Comparison of ENCODE assay signal across 13 mouse cellular contexts in the genomic region with DNA sequence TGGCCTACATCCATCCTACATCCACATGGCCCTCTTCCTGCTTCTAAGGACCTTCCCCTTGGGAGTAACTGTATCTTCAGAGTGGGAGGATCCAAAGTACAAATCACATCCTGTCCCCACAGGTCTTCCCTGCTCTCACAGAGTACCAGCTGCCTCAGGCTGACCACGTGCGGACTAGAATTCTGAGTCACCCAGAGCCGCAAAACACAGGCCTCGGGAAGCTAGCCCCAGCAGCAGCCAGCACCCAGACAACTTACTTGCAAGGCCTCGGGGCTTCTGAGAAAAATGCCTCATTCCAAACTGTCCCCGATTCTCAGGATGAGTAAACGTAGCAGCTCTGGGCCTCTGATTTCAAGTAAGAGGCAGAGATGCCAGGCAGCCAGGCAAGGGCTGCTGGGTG.
A peak's percentile ranks its signal among the peaks of the same experiment; 100 is the strongest.
DNase-seq lines count a peak whose midpoint lies in the region; ATAC-seq and TF ChIP-seq lines count a peak whose summit lies in the region.
"Had no signal": no experiment of that assay in that cellular context is flagged by ENCODE, and none has a peak within 500 bp of the region (broad histone marks: within the 10 kb centered on the region; RNA-seq: fewer than 3 reads in every experiment).

No protein-coding gene starts in this region.

- no peak overlapping the region for H3K4me3 ChIP-seq in bone marrow macrophage, adult 2 months (ENCODE audit: insufficient read depth, low read length)
- H3K4me3 ChIP-seq in hindbrain, embryonic 14.5 days (replicated peaks; ENCODE audit: low read length) = no peak overlapping the region
- H3K4me3 ChIP-seq: erythroblast, embryonic 14.5 days; kidney, embryonic 15.5 days; neural tube, embryonic 13.5 days had no signal

- peak; percentile 32 for DNase-seq in adrenal gland, adult 2 months
- DNase-seq in adrenal gland, postnatal 4 days (ENCODE audit: low spot score in 2 of 2) = no peak
- peak; percentile 93 for DNase-seq in 3134 (ENCODE audit: extremely low read depth, insufficient read length, low spot score)
- peak; percentile 42 to 47 for DNase-seq in heart, postnatal 14 days
- DNase-seq in ovary, postnatal 10 days (ENCODE audit: low spot score) = no peak
- DNase-seq in hindbrain, embryonic 14.5 days (ENCODE audit: low spot score) = no peak
- DNase-seq: B cell, adult 2 months; cerebellum, adult 9-10 months had no signal

- peaks cover 18% of the 10 kb centered on the region for H3K4me1 ChIP-seq in bone marrow macrophage, adult 2 months (ENCODE audit: control insufficient read depth, insufficient read depth, low read length)
- no peaks in the 10 kb centered on the region for H3K4me1 ChIP-seq in hindbrain, embryonic 14.5 days (replicated peaks; ENCODE audit: control insufficient read depth, insufficient read depth, low read length)
- H3K4me1 ChIP-seq: kidney, embryonic 15.5 days; neural tube, embryonic 13.5 days had no signal

- H3K4me2 ChIP-seq in hindbrain, embryonic 14.5 days (replicated peaks) = no peak overlapping the region
- H3K4me2 ChIP-seq: kidney, embryonic 15.5 days; neural tube, embryonic 13.5 days had no signal

- H3K9me3 ChIP-seq in hindbrain, embryonic 14.5 days (ENCODE audit: control insufficient read depth, low read length) = no peaks in the 10 kb centered on the region
- H3K9me3 ChIP-seq: kidney, embryonic 15.5 days; neural tube, embryonic 13.5 days had no signal

- H3K27me3 ChIP-seq in hindbrain, embryonic 14.5 days (ENCODE audit: control insufficient read depth, insufficient read depth, low read length) = no peaks in the 10 kb centered on the region
- H3K27me3 ChIP-seq: kidney, embryonic 15.5 days; neural tube, embryonic 13.5 days had no signal

- no peak for TF ChIP-seq CTCF in bone marrow macrophage, adult 2 months (IDR thresholded peaks at IDR 0.05; ENCODE audit: low read depth, low read length)

- H3K36me3 ChIP-seq in hindbrain, embryonic 14.5 days (replicated peaks; ENCODE audit: control insufficient read depth, insufficient read depth) = no peaks in the 10 kb centered on the region
- H3K36me3 ChIP-seq: kidney, embryonic 15.5 days; neural tube, embryonic 13.5 days had no signal

- 83% methylated on average over 7 of the region's 7 CpGs for WGBS in hindbrain, embryonic 14.5 days

- no peak for ATAC-seq in erythroid progenitor cell, adult 5-6 weeks (replicated peaks; ENCODE audit: low FRiP score, poor library complexity, severe bottlenecking)
- ATAC-seq in hindbrain, embryonic 14.5 days (ENCODE audit: low FRiP score) = no peak

- no peak overlapping the region for H3K9ac ChIP-seq in hindbrain, embryonic 14.5 days
- H3K9ac ChIP-seq: kidney, embryonic 15.5 days; neural tube, embryonic 13.5 days had no signal

- intact Hi-C loops in heart, postnatal 14 days (cut with DNase I) = no loop called here

- no peak for TF ChIP-seq POLR2A in bone marrow macrophage, adult 2 months (IDR thresholded peaks at IDR 0.05; ENCODE audit: borderline replicate concordance, low read depth, low read length)

- H3K27ac ChIP-seq in bone marrow macrophage, adult 2 months (ENCODE audit: insufficient read depth, low read depth, low read length) = peak overlapping the region; percentile 57
- H3K27ac ChIP-seq in hindbrain, embryonic 14.5 days = no peak overlapping the region
- H3K27ac ChIP-seq: kidney, embryonic 15.5 days; neural tube, embryonic 13.5 days had no signal

Comparison
In these comparisons a context has a peak if more than half of its experiments do, and no peak if none do; other contexts are left out.
1. DNase-seq: peak in adrenal gland, adult 2 months (single experiment), 3134 (single experiment) and heart, postnatal 14 days (2 of 2); none in adrenal gland, postnatal 4 days (0 of 2), ovary, postnatal 10 days (single experiment) and hindbrain, embryonic 14.5 days (single experiment).